Comparison of ENCODE assay signal across 22 mouse cellular contexts in the genomic region with DNA sequence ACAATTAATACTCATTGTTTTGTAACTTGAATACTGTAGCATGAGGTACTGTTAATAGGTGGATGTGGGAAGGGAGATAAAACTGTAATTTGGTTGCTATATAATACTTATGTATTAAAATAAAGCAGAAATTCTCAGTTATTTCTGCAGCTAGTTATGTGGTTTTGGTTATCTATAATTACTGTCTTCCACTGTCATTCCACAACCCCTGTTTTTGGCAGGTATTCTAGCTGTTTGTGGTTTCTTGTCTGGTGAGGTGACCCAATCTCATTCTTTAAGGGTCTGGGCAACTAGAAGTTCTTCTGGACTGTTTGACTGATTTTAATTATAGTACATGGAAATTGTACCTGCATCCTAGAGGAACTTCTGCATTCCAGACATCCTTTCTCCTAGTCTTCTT.
"Had no signal": no experiment of that assay in that cellular context is flagged by ENCODE, and none has a peak within 500 bp of the region (broad histone marks: within the 10 kb centered on the region; RNA-seq: fewer than 3 reads in every experiment).

No protein-coding gene starts in this region.

- H3K27ac ChIP-seq: kidney, embryonic 15.5 days; left cerebral cortex, adult 2 months; limb, embryonic 12.5 days; limb, embryonic 15.5 days; liver, embryonic 14.5 days; macrophage; midbrain, embryonic 12.5 days; midbrain, embryonic 15.5 days; neural tube, embryonic 13.5 days had no signal

- H3K9ac ChIP-seq: kidney, embryonic 15.5 days; limb, embryonic 12.5 days; limb, embryonic 15.5 days; liver, embryonic 14.5 days; liver, postnatal 0 days; lung, embryonic 14.5 days; midbrain, embryonic 12.5 days; midbrain, embryonic 15.5 days; neural tube, embryonic 13.5 days had no signal

- ATAC-seq: liver, postnatal 0 days; lung, postnatal 0 days; midbrain, embryonic 15.5 days had no signal

- H3K4me2 ChIP-seq: kidney, embryonic 15.5 days; limb, embryonic 12.5 days; limb, embryonic 15.5 days; liver, embryonic 11.5 days; lung, embryonic 14.5 days; midbrain, embryonic 12.5 days; midbrain, embryonic 15.5 days; neural tube, embryonic 13.5 days had no signal

- H3K27me3 ChIP-seq: kidney, embryonic 15.5 days; limb, embryonic 12.5 days; limb, embryonic 15.5 days; megakaryocyte, embryonic 14.5 days; midbrain, embryonic 12.5 days; midbrain, embryonic 15.5 days; neural tube, embryonic 13.5 days had no signal

- DNase-seq: kidney, adult 8-10 months; kidney, postnatal 10 days; kidney, postnatal 36 days; layer of hippocampus, postnatal 36 days; left cerebral cortex, postnatal 4 days; liver, postnatal 0 days; lung, embryonic 14.5 days; thymus, adult 18-20 months; thymus, postnatal 36 days had no signal

- H3K9me3 ChIP-seq: limb, embryonic 15.5 days; megakaryocyte, embryonic 14.5 days; midbrain, embryonic 15.5 days had no signal

- H3K4me3 ChIP-seq: kidney, embryonic 15.5 days; left cerebral cortex, adult 2 months; limb, embryonic 12.5 days; limb, embryonic 15.5 days; megakaryocyte, embryonic 14.5 days; midbrain, embryonic 12.5 days; midbrain, embryonic 15.5 days; myocyte; neural tube, embryonic 13.5 days had no signal

- H3K4me1 ChIP-seq: kidney, embryonic 15.5 days; limb, embryonic 15.5 days; midbrain, embryonic 12.5 days; midbrain, embryonic 15.5 days; neural tube, embryonic 13.5 days had no signal

- H3K36me3 ChIP-seq: midbrain, embryonic 15.5 days had no signal
